Mouse (Mus musculus) left cerebral cortex, postnatal 25 days (tissue): ENCODE data around the gene Psap. TPM values are rescaled to one million over a fixed set of nuclear protein-coding genes. Genes with fewer than 3 reads are reported as not detected.

Experiments
- DNase-seq, 2 experiments: peaks; one replicate each; pipeline ENCODE4 v3.0.0; 2022; ENCODE audit warnings: low spot score in 2 of 2, mixed read lengths in 1 of 2
- intact Hi-C: fragments of 180-260 bp; cut with DNase I; formaldehyde crosslinking; loops from one replicate; pipeline ENCODE4 v1.15.1; 2025
- total RNA-seq, 2 experiments: library from RNA; stranded (reverse); gene quantifications; 2 replicates each; pipeline ENCODE4 v1.2.3; 2021

Psap gene
- total RNA-seq, 2 experiments from 2014 or later = 1,491 to 1,558 TPM

GRCm38 (mm10) chr10:60260557-60261294 is 16.7 kb upstream of the Psap start:
- intact Hi-C loops = no loop called here
- peak in 1 of 2 experiments; percentile 32 for DNase-seq

- no peak for DNase-seq
- intact Hi-C loops = no loop called here
Observed at GRCm38 (mm10) chr10:60261530-60261929, 15.9 kb upstream of the Psap start.

- intact Hi-C loops = no loop called here
- peak; percentile 77 to 82 for DNase-seq
Observed at GRCm38 (mm10) chr10:60262386-60262785, 15.0 kb upstream of the Psap start.

GRCm38 (mm10) chr10:60263351-60263750 is 14.1 kb upstream of the Psap start:
- intact Hi-C loops = no loop called here
- no peak for DNase-seq

- no peak for DNase-seq
- intact Hi-C loops = no loop called here
Observed at GRCm38 (mm10) chr10:60265252-60265651, 12.2 kb upstream of the Psap start.

GRCm38 (mm10) chr10:60266842-60267401 is 10.5 kb upstream of the Psap start:
- intact Hi-C loops = no loop called here
- DNase-seq = no peak

GRCm38 (mm10) chr10:60268738-60269137 is 8.7 kb upstream of the Psap start:
- no peak for DNase-seq

GRCm38 (mm10) chr10:60269141-60270064 is 8.0 kb upstream of the Psap start:
- DNase-seq = no peak
- intact Hi-C loops = no loop called here

More at GRCm38 (mm10) chr10:60268738-60269137, 8.7 kb upstream of the Psap start:
- intact Hi-C loops = no loop called here

- DNase-seq = no peak
- intact Hi-C loops = no loop called here
Observed at GRCm38 (mm10) chr10:60271015-60271414, 6.4 kb upstream of the Psap start.

- intact Hi-C loops = no loop called here
Observed at GRCm38 (mm10) chr10:60272241-60272640, 5.2 kb upstream of the Psap start.

GRCm38 (mm10) chr10:60273382-60273781 is 4.0 kb upstream of the Psap start:
- no peak for DNase-seq
- intact Hi-C loops = no loop called here

More at GRCm38 (mm10) chr10:60272241-60272640, 5.2 kb upstream of the Psap start:
- no peak for DNase-seq

- intact Hi-C loops = no loop called here
Observed at GRCm38 (mm10) chr10:60278006-60278399, 576 bp downstream of the Psap start.

GRCm38 (mm10) chr10:60278786-60279185 is 1.4 kb downstream of the Psap start:
- intact Hi-C loops = no loop called here
- no peak for DNase-seq

More at GRCm38 (mm10) chr10:60278006-60278399, 576 bp downstream of the Psap start:
- DNase-seq = no peak

- intact Hi-C loops = no loop called here
- DNase-seq = no peak
Observed at GRCm38 (mm10) chr10:60279290-60279940, 2.0 kb downstream of the Psap start.

- intact Hi-C loops = no loop called here
Observed at GRCm38 (mm10) chr10:60279941-60280301, 2.5 kb downstream of the Psap start.

GRCm38 (mm10) chr10:60280353-60280752 is 2.9 kb downstream of the Psap start:
- no peak for DNase-seq
- intact Hi-C loops = no loop called here

More at GRCm38 (mm10) chr10:60279941-60280301, 2.5 kb downstream of the Psap start:
- peak; percentile 78 to 90 for DNase-seq

GRCm38 (mm10) chr10:60281571-60282050 is 4.2 kb downstream of the Psap start:
- no peak for DNase-seq
- intact Hi-C loops = no loop called here

GRCm38 (mm10) chr10:60282116-60283014 is 4.9 kb downstream of the Psap start:
- intact Hi-C loops = no loop called here
- peak in 1 of 2 experiments; percentile 72 for DNase-seq

GRCm38 (mm10) chr10:60284248-60284647 is 6.8 kb downstream of the Psap start:
- intact Hi-C loops = no loop called here
- no peak for DNase-seq
